11 mouse cellular contexts compared by ENCODE assay signal in the genomic region with DNA sequence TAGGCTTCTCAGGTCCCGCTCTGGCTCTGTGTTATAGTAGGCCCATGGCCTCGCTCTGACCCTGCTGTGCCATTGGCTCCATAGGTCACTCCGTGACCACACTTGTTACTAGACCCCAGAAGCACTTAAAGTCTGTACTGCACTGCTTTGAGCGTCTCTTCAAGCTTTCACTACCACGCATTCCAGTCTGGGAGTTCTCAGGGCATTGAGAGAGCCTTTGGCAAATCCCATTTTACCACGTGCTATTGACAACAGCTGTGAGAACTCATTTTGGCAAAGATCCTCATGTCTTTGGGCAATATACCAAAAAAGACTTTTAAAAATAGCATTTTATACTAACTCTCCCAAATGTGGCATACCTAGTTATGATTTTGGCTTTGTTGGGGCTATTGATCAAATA.
DNase-seq lines count a peak whose midpoint lies in the region; ATAC-seq and TF ChIP-seq lines count a peak whose summit lies in the region.
"Had no signal": no experiment of that assay in that cellular context is flagged by ENCODE, and none has a peak within 500 bp of the region (broad histone marks: within the 10 kb centered on the region; RNA-seq: fewer than 3 reads in every experiment).

No protein-coding gene starts in this region.

- H3K9ac ChIP-seq in heart, postnatal 0 days (replicated peaks; ENCODE audit: low read depth, low read length): no peak overlapping the region
- no peak overlapping the region for H3K9ac ChIP-seq in heart, embryonic 12.5 days
- H3K9ac ChIP-seq in lung, postnatal 0 days (replicated peaks; ENCODE audit: low read depth): no peak overlapping the region
- no peak overlapping the region for H3K9ac ChIP-seq in limb, embryonic 13.5 days
- H3K9ac ChIP-seq: hindbrain, embryonic 12.5 days; kidney, embryonic 15.5 days had no signal

- WGBS in heart, postnatal 0 days: 52% methylated on average over 6 of the region's 6 CpGs
- WGBS in heart, embryonic 12.5 days: 68% methylated on average over 6 of the region's 6 CpGs
- WGBS in lung, postnatal 0 days: 62% methylated on average over 6 of the region's 6 CpGs
- 70% methylated on average over 6 of the region's 6 CpGs for WGBS in lung, adult 2 months
- WGBS in limb, embryonic 13.5 days: 69% methylated on average over 6 of the region's 6 CpGs

- no peak overlapping the region for H3K4me3 ChIP-seq in heart, postnatal 0 days (ENCODE audit: low read depth, low read length)
- no peak overlapping the region for H3K4me3 ChIP-seq in heart, embryonic 12.5 days
- no peak overlapping the region for H3K4me3 ChIP-seq in lung, postnatal 0 days (ENCODE audit: low read depth, low read length)
- H3K4me3 ChIP-seq in lung, adult 2 months (replicated peaks; ENCODE audit: extremely low read depth, low read depth, low read length): no peak overlapping the region
- no peak overlapping the region for H3K4me3 ChIP-seq in limb, embryonic 13.5 days
- H3K4me3 ChIP-seq: hindbrain, embryonic 12.5 days; kidney, embryonic 15.5 days had no signal

- no peaks in the 10 kb centered on the region for H3K27me3 ChIP-seq in heart, postnatal 0 days (ENCODE audit: control insufficient read depth, insufficient read depth, low read length)
- H3K27me3 ChIP-seq in heart, embryonic 12.5 days (replicated peaks): no peaks in the 10 kb centered on the region
- H3K27me3 ChIP-seq in lung, postnatal 0 days (replicated peaks; ENCODE audit: insufficient read depth, low read length): no peaks in the 10 kb centered on the region
- H3K27me3 ChIP-seq in limb, embryonic 13.5 days: no peaks in the 10 kb centered on the region
- H3K27me3 ChIP-seq: hindbrain, embryonic 12.5 days; kidney, embryonic 15.5 days had no signal

- no peak for ATAC-seq in heart, postnatal 0 days (ENCODE audit: insufficient read depth, low read depth)
- ATAC-seq in heart, embryonic 12.5 days (ENCODE audit: insufficient number of reproducible peaks, low FRiP score): no peak
- ATAC-seq in lung, postnatal 0 days: peak; percentile 44; the same call in 1 of the 2 replicates
- ATAC-seq in limb, embryonic 13.5 days (ENCODE audit: low FRiP score, low read depth): 0 out of 2 replicates have a peak, but pooled peaks have one; percentile 15

- TF ChIP-seq CTCF in heart, postnatal 0 days (IDR thresholded peaks at IDR 0.05; ENCODE audit: low read depth): no peak
- TF ChIP-seq CTCF in lung, postnatal 0 days (IDR thresholded peaks at IDR 0.05): no peak
- no peak for TF ChIP-seq CTCF in lung, adult 2 months (IDR thresholded peaks at IDR 0.05; ENCODE audit: insufficient read depth, low read length)

- no peak for TF ChIP-seq POLR2A in lung, adult 2 months (IDR thresholded peaks at IDR 0.05; ENCODE audit: borderline replicate concordance, extremely low read depth, low read depth, low read length)

- H3K27ac ChIP-seq in heart, postnatal 0 days (ENCODE audit: low read depth): no peak overlapping the region
- no peak overlapping the region for H3K27ac ChIP-seq in heart, embryonic 12.5 days (ENCODE audit: poor library complexity, severe bottlenecking)
- no peak overlapping the region for H3K27ac ChIP-seq in lung, postnatal 0 days (ENCODE audit: low read length)
- H3K27ac ChIP-seq in limb, embryonic 13.5 days: no peak overlapping the region
- H3K27ac ChIP-seq: hindbrain, embryonic 12.5 days; kidney, embryonic 15.5 days had no signal

- peak; percentile 7 for DNase-seq in heart, postnatal 0 days (ENCODE audit: low spot score)
- peak; percentile 44 for DNase-seq in lung, postnatal 0 days (ENCODE audit: low spot score)
- no peak for DNase-seq in lung, adult 2 months
- DNase-seq in embryo, embryonic 10 days (ENCODE audit: low spot score): no peak
- DNase-seq in adrenal gland, postnatal 25 days: no peak
- DNase-seq: cerebellum, adult 8-10 months; gastrocnemius, postnatal 14 days had no signal

- no peak overlapping the region for H3K4me2 ChIP-seq in heart, postnatal 0 days (ENCODE audit: low read depth, low read length)
- H3K4me2 ChIP-seq in heart, embryonic 12.5 days: no peak overlapping the region
- H3K4me2 ChIP-seq in lung, postnatal 0 days (replicated peaks; ENCODE audit: low read depth, low read length): no peak overlapping the region
- H3K4me2 ChIP-seq in limb, embryonic 13.5 days (replicated peaks): no peak overlapping the region
- H3K4me2 ChIP-seq: hindbrain, embryonic 12.5 days; kidney, embryonic 15.5 days had no signal

- H3K36me3 ChIP-seq in heart, postnatal 0 days (replicated peaks; ENCODE audit: control insufficient read depth, insufficient read depth, low read length): no peaks in the 10 kb centered on the region
- no peaks in the 10 kb centered on the region for H3K36me3 ChIP-seq in heart, embryonic 12.5 days
- H3K36me3 ChIP-seq in lung, postnatal 0 days (ENCODE audit: insufficient read depth, low read length): no peaks in the 10 kb centered on the region
- peaks cover 11% of the 10 kb centered on the region for H3K36me3 ChIP-seq in limb, embryonic 13.5 days
- H3K36me3 ChIP-seq: hindbrain, embryonic 12.5 days had no signal

- H3K4me1 ChIP-seq in heart, postnatal 0 days (ENCODE audit: control insufficient read depth, insufficient read depth): no peaks in the 10 kb centered on the region
- no peaks in the 10 kb centered on the region for H3K4me1 ChIP-seq in heart, embryonic 12.5 days (replicated peaks)
- no peaks in the 10 kb centered on the region for H3K4me1 ChIP-seq in lung, postnatal 0 days (ENCODE audit: insufficient read depth, low read depth, low read length)
- H3K4me1 ChIP-seq in lung, adult 2 months (ENCODE audit: control insufficient read depth, insufficient read depth, low read length): no peaks in the 10 kb centered on the region; the same call in 1 of the 2 replicates
- H3K4me1 ChIP-seq in limb, embryonic 13.5 days: no peaks in the 10 kb centered on the region
- H3K4me1 ChIP-seq: hindbrain, embryonic 12.5 days; kidney, embryonic 15.5 days had no signal

- no peaks in the 10 kb centered on the region for H3K9me3 ChIP-seq in heart, postnatal 0 days (replicated peaks; ENCODE audit: control insufficient read depth, low read length)
- no peaks in the 10 kb centered on the region for H3K9me3 ChIP-seq in heart, embryonic 12.5 days (replicated peaks)
- H3K9me3 ChIP-seq in lung, postnatal 0 days (ENCODE audit: low read length): no peaks in the 10 kb centered on the region
- no peaks in the 10 kb centered on the region for H3K9me3 ChIP-seq in limb, embryonic 13.5 days
- H3K9me3 ChIP-seq: hindbrain, embryonic 12.5 days; kidney, embryonic 15.5 days had no signal

- TF ChIP-seq EP300 in heart, postnatal 0 days (IDR thresholded peaks at IDR 0.05; ENCODE audit: low read depth): no peak
- no peak for TF ChIP-seq EP300 in lung, postnatal 0 days (IDR thresholded peaks at IDR 0.05)

Comparison
In these comparisons a context has a peak if more than half of its experiments do, and no peak if none do; other contexts are left out.
1. DNase-seq: peak in heart, postnatal 0 days (single experiment) and lung, postnatal 0 days (single experiment); none in lung, adult 2 months (single experiment), embryo, embryonic 10 days (single experiment) and adrenal gland, postnatal 25 days (single experiment).
2. ATAC-seq: peak in lung, postnatal 0 days (single experiment) and limb, embryonic 13.5 days (single experiment); none in heart, postnatal 0 days (single experiment) and heart, embryonic 12.5 days (single experiment).